Mouse (Mus musculus) v-Abl transformed pro-B cells (cell line): ENCODE measurements around the gene Kitl.

Experiments
- in situ Hi-C, 2 experiments: fragments of 400-800 bp; cut with MboI; formaldehyde crosslinking; loops; one replicate each; pipeline ENCODE4 v1.15.1; 2025; ENCODE audit not compliant: unreplicated experiment in 2 of 2

The Kitl gene

GRCm38 (mm10) chr10:100073092-100073491 lies 57.7 kb downstream of the Kitl start:
- in situ Hi-C loops: no loop called here

GRCm38 (mm10) chr10:100101115-100101514 lies 85.7 kb downstream of the Kitl start:
- in situ Hi-C loops: no loop called here

GRCm38 (mm10) chr10:100111209-100111608 lies 95.8 kb downstream of the Kitl start:
- in situ Hi-C loops: no loop called here

- in situ Hi-C loops: no loop called here
These were observed 100.1 kb downstream of the Kitl start for GRCm38 (mm10) chr10:100115570-100115969.

- in situ Hi-C loops: no loop called here
These were observed 109.0 kb downstream of the Kitl start for GRCm38 (mm10) chr10:100124452-100124851.

GRCm38 (mm10) chr10:100127837-100128743 lies 112.7 kb downstream of the Kitl start:
- in situ Hi-C loops: no loop called here

- in situ Hi-C loops: no loop called here
These were observed 116.2 kb downstream of the Kitl start for GRCm38 (mm10) chr10:100131657-100132056.

- in situ Hi-C loops: no loop called here
These were observed 116.9 kb downstream of the Kitl start for GRCm38 (mm10) chr10:100132304-100132703.

- in situ Hi-C loops: no loop called here
These were observed 123.1 kb downstream of the Kitl start for GRCm38 (mm10) chr10:100138552-100138951.

GRCm38 (mm10) chr10:100148123-100148522 lies 132.7 kb downstream of the Kitl start:
- in situ Hi-C loops: no loop called here
